Mouse (Mus musculus): ENCODE measurements around the gene Wdr37.

- TF ChIP-seq CTCF (IDR thresholded peaks at IDR 0.05; ENCODE audit: low read depth) (no peak), EP300 (IDR thresholded peaks at IDR 0.05; ENCODE audit: low read depth) (no peak)
Observed at GRCm38 (mm10) chr13:8783686-8784307, 87.9 kb downstream of the Wdr37 start.

Measured in heart, postnatal 0 days (tissue).